Mouse (Mus musculus): ENCODE measurements around the gene Dleu7.

GRCm38 (mm10) chr14:62256066-62256465 is 36.8 kb downstream of the Dleu7 start:
- TF ChIP-seq ZNF384 (IDR thresholded peaks at IDR 0.05; ENCODE audit: low read depth, low read length): no peak
- TF ChIP-seq CTCF (IDR thresholded peaks at IDR 0.05 in 2 of 3, conservative IDR thresholded peaks at IDR 0.05 in 1 of 3; ENCODE audit: control insufficient read depth in 1 of 3, insufficient read depth in 1 of 3, low read depth in 2 of 3, low read length in 3 of 3, poor library complexity in 1 of 3, severe bottlenecking in 1 of 3): no peak
- no peak for TF ChIP-seq GATA1 (IDR thresholded peaks at IDR 0.05; ENCODE audit: low read depth, low read length)
- TF ChIP-seq BHLHE40 (IDR thresholded peaks at IDR 0.05; ENCODE audit: borderline replicate concordance, low read depth, low read length): no peak

Data from MEL (cell line).